Mouse (Mus musculus) common myeloid progenitor, adult 5-6 weeks (primary cell): ENCODE results near the gene Arhgap10. TPM values are rescaled to one million over a fixed set of nuclear protein-coding genes. Genes with fewer than 3 reads are reported as not detected.

Experiments used
- ATAC-seq: replicated peaks from 2 replicates; pipeline ENCODE4 v1.8.0; 2016; ENCODE audit warnings: low read depth, mild to moderate bottlenecking, moderate TSS enrichment, inconsistent platforms; ENCODE audit not compliant: poor library complexity, severe bottlenecking
- total RNA-seq: library from RNA; stranded (forward); fragments of 200-1000, 187-1606 nt; gene quantifications from 2 replicates; pipeline ENCODE4 v1.2.3, GENCODE M21; 2017

Arhgap10 gene
- total RNA-seq, 1 experiment from 2014 or later = 30.7 TPM

- peak; percentile 68 for ATAC-seq
Measured at GRCm38 (mm10) chr8:77518201-77519115, 705 bp upstream of the Arhgap10 start.

GRCm38 (mm10) chr8:77516845-77517244 is 908 bp downstream of the Arhgap10 start:
- no peak for ATAC-seq

DNA sequence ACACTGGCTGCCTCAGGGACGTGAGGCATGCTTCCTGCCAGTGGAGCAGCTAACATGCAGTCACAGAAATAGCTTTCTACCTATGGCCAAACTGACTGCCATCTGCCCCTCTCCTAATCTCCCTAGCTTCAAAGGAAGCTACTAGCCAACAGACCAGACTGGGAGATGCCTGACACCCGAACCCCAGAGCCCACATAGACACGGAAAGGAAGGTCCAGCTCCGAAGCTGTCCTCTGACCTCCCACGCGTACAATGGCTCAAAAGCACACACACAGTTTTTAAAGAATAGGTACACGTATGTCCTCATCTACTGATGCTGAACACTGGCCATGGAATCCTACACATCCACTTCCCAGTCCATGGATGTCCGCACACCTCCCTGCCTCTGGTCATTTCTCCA is 2.0 kb downstream of the Arhgap10 start:
- no peak for ATAC-seq

- ATAC-seq = no peak
Measured at GRCm38 (mm10) chr8:77515201-77515600, 2.6 kb downstream of the Arhgap10 start.

- no peak for ATAC-seq
Measured at GRCm38 (mm10) chr8:77511750-77512493, 5.8 kb downstream of the Arhgap10 start.

GRCm38 (mm10) chr8:77510426-77510825 is 7.3 kb downstream of the Arhgap10 start:
- no peak for ATAC-seq

GRCm38 (mm10) chr8:77509044-77509443 is 8.7 kb downstream of the Arhgap10 start:
- ATAC-seq = peak; percentile 90

DNA sequence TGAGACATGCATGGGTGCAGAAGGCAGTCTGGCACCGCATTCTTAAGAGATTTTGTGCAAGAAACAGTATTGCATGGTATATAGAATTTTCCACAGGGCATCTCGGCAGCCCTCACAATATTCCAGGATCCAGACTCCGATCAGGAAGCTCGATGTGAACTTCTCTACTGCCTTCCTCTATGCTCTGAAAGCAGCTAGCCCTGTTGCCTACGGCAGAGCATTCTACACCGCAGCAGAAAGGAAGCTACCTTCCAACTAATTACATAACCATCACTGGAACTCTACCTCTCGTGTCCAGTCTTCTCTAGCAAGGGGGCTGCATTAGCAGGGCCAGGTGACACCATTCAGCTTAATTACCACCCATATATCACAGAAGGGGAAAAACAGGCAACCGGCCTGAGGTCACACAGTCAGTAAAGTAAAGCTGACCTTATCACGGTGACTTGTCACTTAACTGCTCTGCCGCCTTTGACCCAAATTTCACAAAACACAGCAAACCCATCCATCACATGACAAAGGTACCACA is 10.2 kb downstream of the Arhgap10 start:
- no peak for ATAC-seq

GRCm38 (mm10) chr8:77506539-77506938 is 11.2 kb downstream of the Arhgap10 start:
- no peak for ATAC-seq

DNA sequence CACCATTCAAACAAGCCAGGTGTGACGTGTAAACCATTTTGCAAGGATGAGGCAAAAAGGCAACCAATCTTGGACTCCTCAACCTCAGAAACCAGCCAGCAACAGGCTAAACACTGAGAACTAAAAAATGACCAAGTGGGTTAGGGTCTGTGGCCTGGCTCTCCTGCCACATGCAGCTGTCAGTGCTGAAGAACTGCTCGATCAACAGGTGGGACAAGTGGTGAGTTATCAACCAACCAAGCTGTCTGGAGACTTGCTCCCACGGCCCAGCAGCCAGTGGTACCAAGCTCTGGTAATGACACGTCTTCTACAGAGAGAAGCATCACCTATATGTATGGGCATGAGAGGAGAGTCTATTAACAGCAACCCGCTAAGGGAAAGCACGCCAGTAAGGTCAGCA is 15.2 kb downstream of the Arhgap10 start:
- no peak for ATAC-seq

GRCm38 (mm10) chr8:77501131-77501530 is 16.6 kb downstream of the Arhgap10 start:
- ATAC-seq = no peak

DNA sequence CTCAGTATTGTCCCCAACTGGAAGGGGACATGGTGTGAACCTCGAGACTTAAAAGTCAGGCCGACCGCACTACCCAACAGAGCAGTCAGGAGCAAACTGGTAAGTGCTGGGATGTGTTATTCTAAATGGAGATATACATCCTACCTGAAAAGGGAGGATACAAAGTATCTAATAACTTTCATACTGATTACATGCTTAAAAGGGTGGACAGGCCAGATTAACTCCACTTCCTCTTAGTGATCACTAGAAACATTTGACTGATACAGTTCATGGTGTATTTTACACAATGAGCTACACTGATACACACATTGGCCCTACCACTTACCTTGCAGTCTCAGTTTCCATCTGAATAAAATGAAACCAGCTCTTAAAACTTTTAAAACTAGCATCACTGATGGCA is 17.5 kb downstream of the Arhgap10 start:
- no peak for ATAC-seq

GRCm38 (mm10) chr8:77497442-77497841 is 20.3 kb downstream of the Arhgap10 start:
- no peak for ATAC-seq

DNA sequence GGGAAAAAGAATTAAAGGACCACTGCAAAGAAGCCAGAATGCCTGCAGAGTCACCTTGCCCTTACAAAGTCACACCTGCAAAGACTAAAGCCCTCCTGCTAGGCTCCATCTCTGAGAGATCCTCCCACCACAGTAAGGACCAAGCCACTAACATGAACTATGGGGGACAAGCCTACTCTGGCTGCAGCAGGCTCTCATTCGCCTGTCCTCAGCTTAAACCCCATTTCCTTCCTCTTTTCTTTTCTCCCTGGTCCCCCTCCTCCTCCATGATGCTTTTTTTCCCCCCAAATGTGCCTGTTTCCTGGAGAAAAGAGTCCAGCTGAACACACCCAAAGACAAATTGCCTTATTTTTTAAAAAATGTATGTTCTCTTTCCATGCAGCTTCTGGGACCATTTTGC is 21.5 kb downstream of the Arhgap10 start:
- peak; percentile 66 for ATAC-seq

DNA sequence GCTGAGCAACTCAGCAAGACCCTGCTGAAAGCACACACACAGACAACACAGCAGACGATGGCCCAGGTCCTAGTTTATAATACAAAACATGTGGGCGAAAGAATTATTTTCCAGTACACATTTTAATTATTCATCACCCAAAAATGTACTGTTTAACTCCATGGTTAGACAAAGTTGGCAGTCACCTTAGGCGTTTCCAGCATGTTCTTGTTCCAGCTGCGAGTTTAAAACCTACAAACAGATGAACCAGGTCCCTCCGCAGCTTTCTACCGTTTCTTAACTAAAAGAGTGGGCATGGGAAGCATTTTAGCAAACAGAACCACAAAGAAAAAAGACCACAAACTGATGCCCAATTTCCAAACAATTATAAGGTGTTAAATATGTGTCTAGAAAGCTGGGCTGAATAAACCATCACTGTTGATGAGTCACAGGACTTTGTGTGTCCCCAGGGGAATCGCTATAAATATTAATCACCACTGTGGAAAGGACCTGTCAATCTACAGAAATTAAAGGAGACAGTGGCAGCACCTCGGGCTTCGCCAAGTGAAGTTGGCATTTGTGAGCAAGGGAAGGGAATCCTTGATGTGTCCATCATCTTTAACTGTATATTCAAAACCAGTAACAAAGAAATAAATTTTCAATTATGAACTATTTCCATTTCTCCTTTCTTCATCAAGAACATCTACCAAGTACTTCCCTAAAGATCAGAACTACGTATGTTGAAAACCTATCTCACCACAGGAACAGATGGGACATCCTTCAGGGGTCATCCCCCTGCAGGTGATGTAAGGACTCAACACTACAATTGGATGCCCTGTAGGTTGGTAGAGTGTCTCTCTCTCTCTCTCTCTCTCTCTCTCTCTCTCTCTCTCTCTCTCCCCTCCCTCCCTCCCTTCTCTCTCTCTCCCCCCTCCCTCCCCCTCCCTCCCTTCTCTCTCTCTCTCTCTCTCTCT is 23.1 kb downstream of the Arhgap10 start:
- peak; percentile 46; the same call in 1 of the 2 replicates for ATAC-seq

- 0 out of 2 replicates have a peak, but pooled peaks have one; percentile 31 for ATAC-seq
Measured at GRCm38 (mm10) chr8:77492356-77493058, 25.2 kb downstream of the Arhgap10 start.

DNA sequence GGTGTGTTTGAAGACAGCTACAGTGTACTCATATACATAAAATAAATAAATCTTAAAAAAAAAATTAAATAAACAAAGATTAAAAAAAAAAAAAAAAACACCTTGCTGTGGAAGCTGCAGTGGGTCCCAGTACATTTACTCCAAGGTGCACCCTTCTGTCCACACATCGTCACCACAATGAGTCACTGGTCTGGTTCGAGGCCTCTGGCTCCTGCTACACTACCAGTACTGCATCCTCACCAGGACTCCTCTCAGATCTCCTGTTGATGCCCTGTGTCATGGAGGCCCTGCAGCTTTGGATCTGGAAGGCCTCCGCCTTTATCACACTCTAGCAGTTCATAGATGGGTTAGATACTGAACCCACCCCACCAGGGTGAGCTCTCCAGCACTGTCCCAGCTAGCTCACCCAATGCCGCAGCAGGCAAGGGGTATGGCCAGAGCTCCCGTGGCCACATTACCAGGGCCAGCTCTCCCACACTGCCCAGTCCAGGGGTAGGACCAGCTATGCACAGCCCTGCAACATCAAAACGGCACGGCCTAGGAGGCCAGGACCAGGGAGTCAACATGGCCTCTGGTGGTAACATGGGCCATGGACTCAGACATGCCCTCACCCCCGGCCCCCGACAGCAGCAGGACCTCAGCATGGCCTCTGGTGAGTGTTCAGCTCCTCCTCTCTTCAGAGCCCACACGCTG is 26.4 kb downstream of the Arhgap10 start:
- no peak; the same call in 1 of the 2 replicates for ATAC-seq

GRCm38 (mm10) chr8:77490095-77490781 is 27.5 kb downstream of the Arhgap10 start:
- peak; percentile 50 for ATAC-seq
